Mouse (Mus musculus) small intestine, adult 2 months (tissue): ENCODE measurements around the gene Pth1r. TPM values are rescaled to one million over a fixed set of nuclear protein-coding genes. Genes with fewer than 3 reads are reported as not detected.

Source experiments
- H3K27ac ChIP-seq: fragments of 200-500 bp; 2 replicates; pipeline ENCODE4 v1.5.1; 2012; ENCODE audit warnings: low read depth, low read length, control low read depth, inconsistent platforms; ENCODE audit not compliant: insufficient read depth
- H3K27me3 ChIP-seq: fragments of 200-500 bp; 2 replicates; pipeline ENCODE4 v1.6.1; 2012; ENCODE audit warnings: mild to moderate bottlenecking, moderate library complexity, low read length, inconsistent platforms; ENCODE audit not compliant: control insufficient read depth, insufficient read depth
- H3K36me3 ChIP-seq: fragments of 200-500 bp; 2 replicates; pipeline ENCODE4 v1.6.1; 2012; ENCODE audit warnings: mild to moderate bottlenecking, low read length, control low read depth, inconsistent platforms; ENCODE audit not compliant: control insufficient read depth, insufficient read depth
- H3K4me1 ChIP-seq: fragments of 200-500 bp; 2 replicates; pipeline ENCODE4 v1.6.1; 2012; ENCODE audit warnings: low read length, inconsistent platforms, mixed read lengths; ENCODE audit not compliant: control insufficient read depth, insufficient read depth, insufficient read length
- H3K4me3 ChIP-seq: fragments of 200-500 bp; 2 replicates; pipeline ENCODE4 v1.5.1; 2012; ENCODE audit warnings: low read depth, mild to moderate bottlenecking, control low read depth, inconsistent platforms, low read length, moderate library complexity
- CTCF ChIP-seq: fragments of 200-500 bp; IDR thresholded peaks from 2 replicates; pipeline ENCODE4 v1.5.1; 2012; ENCODE audit warnings: low read depth, mild to moderate bottlenecking, control low read depth, inconsistent platforms, low read length, moderate library complexity, mixed read lengths; ENCODE audit not compliant: insufficient replicate concordance, insufficient read length; ENCODE audit errors: extremely low read depth
- POLR2A ChIP-seq: fragments of 200-500 bp; IDR thresholded peaks from 2 replicates; pipeline ENCODE4 v1.6.1; 2012; ENCODE audit warnings: low read depth, mild to moderate bottlenecking, control low read depth, inconsistent platforms, low read length, moderate library complexity
- WGBS: fragments of 180-500 bp; shearing (Covaris S2); methylation state at CpG from one replicate; pipeline ENCODE4 v1.1.7; 2018; 5-methylcytosine and 5-hydroxymethylcytosine counted together
- polyA plus RNA-seq: library from polyadenylated mRNA; depleted of rRNA; stranded (reverse); fragments of >200 nt; gene quantifications from 2 replicates; pipeline ENCODE4 v1.2.3, GENCODE M21; 2012

Pth1r gene
- polyA plus RNA-seq, 1 experiment = 7.3 TPM

DNA sequence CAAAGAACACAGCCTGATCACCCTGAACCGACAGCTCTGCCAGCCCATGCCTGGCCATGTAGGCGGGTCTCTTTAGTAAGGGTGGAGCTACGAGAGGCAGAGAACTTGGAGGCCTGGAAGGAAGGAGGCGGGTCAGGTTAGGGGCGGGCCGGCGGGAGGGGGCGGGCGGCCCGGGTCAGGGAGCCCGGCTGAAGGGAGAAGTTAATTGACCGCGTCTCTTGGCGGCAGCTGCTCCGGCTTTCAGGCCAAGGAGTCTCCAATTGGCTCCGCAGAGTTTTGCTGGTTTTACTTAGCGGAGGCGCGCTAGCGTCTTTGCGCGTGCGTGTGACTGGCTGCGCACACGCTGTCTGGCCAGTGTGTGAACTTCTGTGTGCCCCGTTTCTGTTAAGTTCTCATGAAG lies 14.3 kb downstream of the Pth1r start:
- Histone ChIP-seq H3K4me3 (peak overlapping the region; percentile 60), H3K27ac (no peak overlapping the region), H3K36me3 (no peaks in the 10 kb centered on the region), H3K27me3 (peaks cover 3% of the 10 kb centered on the region; the same call in 1 of the 2 replicates), H3K4me1 (peaks cover 6% of the 10 kb centered on the region)
- TF ChIP-seq POLR2A (no peak), CTCF (no peak)
- under 1% methylated on average over 26 of the region's 26 CpGs for WGBS

DNA sequence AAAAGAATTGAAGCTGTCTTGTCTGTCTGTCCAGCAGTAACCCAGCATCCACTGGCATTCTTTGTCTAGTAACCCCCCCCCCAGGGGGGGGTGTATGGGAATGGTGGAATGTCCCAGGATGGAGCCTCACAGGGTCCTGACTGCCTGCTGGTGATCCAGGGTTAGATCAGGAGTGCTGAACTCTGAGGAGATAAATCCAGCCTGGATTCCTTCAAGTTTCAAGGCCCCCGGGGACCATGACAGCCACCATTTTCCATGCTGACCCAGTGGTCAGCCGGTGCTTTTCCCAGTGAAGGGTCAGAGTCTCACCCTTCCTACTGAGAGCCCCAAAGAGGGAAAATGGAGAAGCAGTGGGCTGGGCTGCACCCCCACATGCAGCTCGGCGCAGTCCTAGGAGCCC lies 15.1 kb downstream of the Pth1r start:
- no peak overlapping the region for H3K4me3 ChIP-seq
- 69% methylated on average over 4 of the region's 4 CpGs for WGBS
- TF ChIP-seq POLR2A (no peak), CTCF (no peak)
- peaks cover 6% of the 10 kb centered on the region for H3K4me1 ChIP-seq
- peaks cover 3% of the 10 kb centered on the region; the same call in 1 of the 2 replicates for H3K27me3 ChIP-seq
- H3K36me3 ChIP-seq = no peaks in the 10 kb centered on the region
- no peak overlapping the region for H3K27ac ChIP-seq

DNA sequence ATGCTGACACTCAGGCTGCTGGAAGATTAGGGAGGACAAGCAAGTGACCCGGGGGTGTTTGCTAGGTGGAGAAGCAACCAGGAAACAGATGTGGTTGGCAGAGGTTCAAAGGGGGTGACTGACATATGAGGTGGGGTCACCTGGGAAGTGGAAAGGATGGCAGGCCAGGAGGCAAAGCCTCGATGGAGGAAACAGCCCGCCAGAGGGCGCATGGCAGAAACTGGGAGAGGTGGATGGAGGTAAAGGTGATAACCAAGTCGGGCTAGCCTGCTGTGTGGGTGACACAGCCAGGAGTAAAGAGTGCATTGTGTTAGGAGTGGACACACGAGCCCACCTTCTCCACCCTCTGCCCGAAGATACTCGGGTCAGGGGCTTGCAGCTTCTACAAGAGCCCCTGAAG lies 17.1 kb downstream of the Pth1r start:
- Histone ChIP-seq H3K27me3 (no peaks in the 10 kb centered on the region; the same call in 1 of the 2 replicates), H3K36me3 (no peaks in the 10 kb centered on the region), H3K4me1 (peaks cover 6% of the 10 kb centered on the region), H3K27ac (no peak overlapping the region), H3K4me3 (no peak overlapping the region)
- WGBS = 14% methylated on average over 8 of the region's 8 CpGs
- TF ChIP-seq CTCF = peak; percentile 59; the same call in 1 of the 2 replicates
- no peak for TF ChIP-seq POLR2A

DNA sequence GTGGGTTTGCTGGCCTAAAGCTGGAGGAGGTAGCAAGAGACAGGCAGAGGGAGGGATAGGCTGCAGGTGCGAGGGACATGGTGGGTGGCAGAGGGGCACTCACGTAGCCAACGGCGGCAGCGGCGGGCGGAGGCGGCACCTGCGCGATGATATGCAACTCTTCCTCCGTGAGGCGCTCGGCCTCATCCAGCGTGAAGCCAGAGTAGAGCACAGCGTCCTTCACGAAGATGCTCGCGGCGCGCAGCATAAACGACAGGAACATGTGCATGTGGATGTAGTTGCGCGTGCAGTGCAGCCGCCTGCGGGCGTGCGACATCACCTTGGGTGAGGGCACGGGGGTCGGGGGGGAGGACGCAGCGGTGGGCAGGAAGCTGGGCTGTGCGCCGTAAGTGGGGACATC lies 20.1 kb downstream of the Pth1r start:
- TF ChIP-seq CTCF (no peak), POLR2A (no peak)
- WGBS = 66% methylated on average over 33 of the region's 33 CpGs
- Histone ChIP-seq H3K27me3 (no peaks in the 10 kb centered on the region; the same call in 1 of the 2 replicates), H3K4me1 (no peaks in the 10 kb centered on the region), H3K27ac (no peak overlapping the region), H3K4me3 (no peak overlapping the region), H3K36me3 (no peaks in the 10 kb centered on the region)

DNA sequence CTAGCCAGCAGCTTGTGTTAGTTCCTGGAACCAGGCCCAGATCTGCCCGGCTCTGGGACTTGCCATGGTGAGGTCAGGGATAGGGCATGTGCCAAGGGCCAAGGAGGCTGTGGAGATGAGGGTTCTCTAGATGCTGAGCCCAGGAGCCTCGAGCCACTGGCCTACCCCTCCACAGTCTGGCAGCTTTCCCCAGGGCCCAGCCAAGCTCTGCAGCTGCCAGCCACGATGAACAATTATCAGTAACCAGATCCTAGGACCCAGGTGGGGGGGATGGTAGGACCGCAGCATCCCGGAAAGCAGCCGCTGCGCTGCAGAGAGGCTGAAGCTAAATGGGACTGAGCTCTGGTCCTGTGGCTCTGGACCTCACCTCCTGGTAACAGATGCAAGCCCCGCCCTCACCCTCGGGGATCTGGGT lies 21.2 kb downstream of the Pth1r start:
- no peaks in the 10 kb centered on the region; the same call in 1 of the 2 replicates for H3K27me3 ChIP-seq
- no peak for TF ChIP-seq POLR2A
- no peak overlapping the region for H3K4me3 ChIP-seq
- no peaks in the 10 kb centered on the region for H3K36me3 ChIP-seq
- 54% methylated on average over 9 of the region's 9 CpGs for WGBS
- H3K4me1 ChIP-seq = no peaks in the 10 kb centered on the region
- H3K27ac ChIP-seq = no peak overlapping the region

DNA sequence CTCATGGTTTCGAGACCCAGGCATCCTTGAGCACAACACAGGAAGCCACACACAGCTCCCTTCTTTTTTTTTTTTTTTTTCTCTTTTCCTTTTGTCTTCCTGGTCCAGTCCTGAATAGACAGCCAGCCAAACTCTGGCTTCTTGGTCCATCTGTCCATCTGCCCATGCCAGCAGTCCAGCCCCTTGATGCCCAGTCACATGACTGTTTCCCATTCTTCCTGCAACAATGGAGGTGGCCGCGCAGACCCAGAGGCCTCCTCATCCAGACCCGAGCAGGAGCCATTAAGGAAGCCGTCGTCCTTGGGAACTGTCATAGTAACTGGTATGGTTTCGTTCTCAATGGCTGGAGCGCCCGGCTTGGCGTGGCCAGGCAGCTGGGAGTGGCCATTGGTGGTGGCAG lies 24.9 kb downstream of the Pth1r start:
- Histone ChIP-seq H3K27me3 (no peaks in the 10 kb centered on the region; the same call in 1 of the 2 replicates), H3K4me3 (no peak overlapping the region), H3K36me3 (no peaks in the 10 kb centered on the region), H3K27ac (no peak overlapping the region), H3K4me1 (no peaks in the 10 kb centered on the region)
- WGBS = 85% methylated on average over 10 of the region's 10 CpGs
- TF ChIP-seq POLR2A (no peak), CTCF (no peak)

DNA sequence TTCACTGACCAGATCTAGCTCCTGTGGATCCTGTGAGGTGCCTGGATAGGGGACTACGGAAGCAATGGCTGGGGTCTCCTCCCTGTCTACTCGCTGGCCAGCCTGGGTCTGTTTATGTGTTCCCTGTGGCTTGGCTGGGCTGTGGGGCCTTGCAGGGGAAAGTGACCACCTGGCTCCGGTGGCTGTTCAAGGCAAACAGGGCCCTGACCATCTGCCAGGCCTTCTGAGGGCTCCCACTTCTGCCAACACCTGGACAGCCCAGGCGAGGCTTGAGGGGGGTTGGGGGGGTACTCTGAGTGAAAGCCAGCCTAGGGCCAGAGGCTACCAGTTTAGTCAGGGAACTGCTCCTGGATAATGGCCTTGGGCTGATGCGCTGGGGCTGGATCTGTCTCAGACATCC lies 27.0 kb downstream of the Pth1r start:
- TF ChIP-seq CTCF (no peak), POLR2A (no peak)
- no peaks in the 10 kb centered on the region for H3K27me3 ChIP-seq
- no peaks in the 10 kb centered on the region for H3K4me1 ChIP-seq
- 59% methylated on average over 5 of the region's 5 CpGs for WGBS
- H3K4me3 ChIP-seq = no peak overlapping the region
- H3K36me3 ChIP-seq = peaks cover 5% of the 10 kb centered on the region
- H3K27ac ChIP-seq = no peak overlapping the region

DNA sequence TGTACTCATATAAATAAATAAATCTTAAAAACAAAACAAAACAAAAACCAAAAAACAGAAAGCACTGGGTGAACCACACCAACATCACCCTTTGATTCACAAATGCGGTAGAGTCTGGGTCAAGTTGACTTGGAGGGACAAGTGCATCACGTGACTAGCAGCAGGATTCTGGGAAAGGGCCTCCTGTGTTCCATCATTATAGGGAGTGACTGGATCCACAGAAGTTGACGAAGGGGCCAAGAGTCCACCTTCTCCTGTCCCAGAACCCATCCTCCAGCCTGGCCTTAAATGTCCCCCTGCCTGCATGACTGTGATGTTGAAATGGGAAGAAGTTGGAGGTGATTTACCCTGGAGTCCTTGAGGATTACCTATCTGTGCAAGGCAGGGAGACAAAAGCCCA lies 28.1 kb downstream of the Pth1r start:
- WGBS = 79% methylated on average over 3 of the region's 3 CpGs

More for the DNA sequence above, 28.1 kb downstream of the Pth1r start:
- no peak overlapping the region for H3K27ac ChIP-seq
- H3K36me3 ChIP-seq = peaks cover 9% of the 10 kb centered on the region
- no peaks in the 10 kb centered on the region for H3K4me1 ChIP-seq
- H3K27me3 ChIP-seq = no peaks in the 10 kb centered on the region
- TF ChIP-seq CTCF = no peak
- TF ChIP-seq POLR2A = no peak
- no peak overlapping the region for H3K4me3 ChIP-seq
